Mouse (Mus musculus) hindbrain, embryonic 12.5 days (tissue): ENCODE data around the gene Rrp12. TPM values are rescaled to one million over a fixed set of nuclear protein-coding genes. Genes with fewer than 3 reads are reported as not detected.

ENCODE experiments used
- ATAC-seq: fragments of 200-750 bp; cut with Nextera tagmentation; 2 replicates; pipeline ENCODE4 v1.8.0; 2017; ENCODE audit warnings: moderate TSS enrichment; ENCODE audit not compliant: low FRiP score
- H3K27ac ChIP-seq: fragments of 300-500 bp; sonication (generic); 2 replicates; pipeline ENCODE4 v1.5.1; 2016; ENCODE audit warnings: mild to moderate bottlenecking
- H3K27me3 ChIP-seq: fragments of 300-500 bp; sonication (generic); 2 replicates; pipeline ENCODE4 v1.6.1; 2016; ENCODE audit warnings: mild to moderate bottlenecking
- H3K36me3 ChIP-seq: fragments of 300-500 bp; sonication (generic); 2 replicates; pipeline ENCODE4 v1.6.1; 2016; ENCODE audit warnings: mild to moderate bottlenecking
- H3K4me1 ChIP-seq: fragments of 300-500 bp; sonication (generic); 2 replicates; pipeline ENCODE4 v1.6.1; 2016
- H3K4me2 ChIP-seq: fragments of 300-500 bp; sonication (generic); replicated peaks from 2 replicates; pipeline ENCODE4 v1.6.1; 2016; ENCODE audit warnings: mild to moderate bottlenecking
- H3K4me3 ChIP-seq: fragments of 300-500 bp; sonication (generic); 2 replicates; pipeline ENCODE4 v1.5.1; 2016; ENCODE audit warnings: mild to moderate bottlenecking
- H3K9ac ChIP-seq: fragments of 300-500 bp; sonication (generic); 2 replicates; pipeline ENCODE4 v1.6.1; 2016; ENCODE audit warnings: mild to moderate bottlenecking, moderate library complexity
- H3K9me3 ChIP-seq: fragments of 300-500 bp; sonication (generic); replicated peaks from 2 replicates; pipeline ENCODE4 v1.6.1; 2016; ENCODE audit warnings: mild to moderate bottlenecking
- WGBS: fragments of 180-500 bp; shearing (Covaris S2); methylation state at CpG from one replicate; pipeline ENCODE4 v1.1.7; 2016; 5-methylcytosine and 5-hydroxymethylcytosine counted together
- polyA plus RNA-seq: library from polyadenylated mRNA; unstranded; fragments of >200 nt; fragmentation: Nextera tagmentation; extraction: Ambion mirVana; gene quantifications from 2 replicates; pipeline ENCODE4 v1.2.1, GENCODE M21; 2016

The Rrp12 gene
- polyA plus RNA-seq, 1 experiment from 2014 or later: 20.9 TPM

- H3K9ac ChIP-seq: no peak overlapping the region
- H3K4me3 ChIP-seq: no peak overlapping the region
- peaks cover 6% of the 10 kb centered on the region for H3K4me1 ChIP-seq
- H3K27me3 ChIP-seq: peaks cover 2% of the 10 kb centered on the region; the same call in 1 of the 2 replicates
- H3K27ac ChIP-seq: no peak overlapping the region
- no peak overlapping the region for H3K4me2 ChIP-seq
- no peak for ATAC-seq
- H3K9me3 ChIP-seq: no peaks in the 10 kb centered on the region
- 80% methylated on average over 7 of the region's 7 CpGs for WGBS
- no peaks in the 10 kb centered on the region for H3K36me3 ChIP-seq
Measured at GRCm38 (mm10) chr19:41841105-41841750, 54.7 kb downstream of the Rrp12 start.

- Histone ChIP-seq H3K4me2 (no peak overlapping the region), H3K9me3 (no peaks in the 10 kb centered on the region), H3K9ac (no peak overlapping the region), H3K4me3 (no peak overlapping the region), H3K27ac (no peak overlapping the region), H3K27me3 (peaks cover 2% of the 10 kb centered on the region; the same call in 1 of the 2 replicates), H3K36me3 (no peaks in the 10 kb centered on the region), H3K4me1 (peaks cover 9% of the 10 kb centered on the region)
- no peak for ATAC-seq
- WGBS: 96% methylated on average over 3 of the region's 3 CpGs
Measured at GRCm38 (mm10) chr19:41839685-41840084, 56.3 kb downstream of the Rrp12 start.

GRCm38 (mm10) chr19:41838808-41839207 is 57.2 kb downstream of the Rrp12 start:
- no peak overlapping the region for H3K27ac ChIP-seq
- peaks cover 9% of the 10 kb centered on the region for H3K4me1 ChIP-seq
- no peak overlapping the region for H3K9ac ChIP-seq
- ATAC-seq: no peak
- H3K27me3 ChIP-seq: peaks cover 2% of the 10 kb centered on the region; the same call in 1 of the 2 replicates
- no peak overlapping the region for H3K4me2 ChIP-seq
- H3K4me3 ChIP-seq: no peak overlapping the region
- H3K9me3 ChIP-seq: no peaks in the 10 kb centered on the region
- no peaks in the 10 kb centered on the region for H3K36me3 ChIP-seq
- 80% methylated on average over 6 of the region's 6 CpGs for WGBS

- H3K4me2 ChIP-seq: no peak overlapping the region
- no peak overlapping the region for H3K9ac ChIP-seq
- H3K4me3 ChIP-seq: no peak overlapping the region
- no peak overlapping the region for H3K27ac ChIP-seq
- no peaks in the 10 kb centered on the region for H3K36me3 ChIP-seq
- no peak for ATAC-seq
- H3K27me3 ChIP-seq: peaks cover 9% of the 10 kb centered on the region
- peaks cover 11% of the 10 kb centered on the region for H3K4me1 ChIP-seq
- H3K9me3 ChIP-seq: no peaks in the 10 kb centered on the region
- WGBS: 78% methylated on average over 4 of the region's 4 CpGs
Measured at GRCm38 (mm10) chr19:41837917-41838261, 58.1 kb downstream of the Rrp12 start.

GRCm38 (mm10) chr19:41837194-41837916 is 58.6 kb downstream of the Rrp12 start:
- H3K9me3 ChIP-seq: no peaks in the 10 kb centered on the region
- H3K27me3 ChIP-seq: peaks cover 14% of the 10 kb centered on the region
- H3K4me1 ChIP-seq: peaks cover 16% of the 10 kb centered on the region
- WGBS: 78% methylated on average over 9 of the region's 9 CpGs
- ATAC-seq: no peak
- no peak overlapping the region for H3K9ac ChIP-seq
- no peaks in the 10 kb centered on the region for H3K36me3 ChIP-seq
- H3K27ac ChIP-seq: no peak overlapping the region
- no peak overlapping the region for H3K4me2 ChIP-seq
- no peak overlapping the region for H3K4me3 ChIP-seq

GRCm38 (mm10) chr19:41836719-41837118 is 59.3 kb downstream of the Rrp12 start:
- no peak overlapping the region for H3K4me3 ChIP-seq
- no peaks in the 10 kb centered on the region for H3K36me3 ChIP-seq
- 58% methylated on average over 3 of the region's 3 CpGs for WGBS
- peaks cover 20% of the 10 kb centered on the region for H3K27me3 ChIP-seq
- H3K4me1 ChIP-seq: peaks cover 23% of the 10 kb centered on the region
- no peak overlapping the region for H3K27ac ChIP-seq
- H3K9ac ChIP-seq: no peak overlapping the region
- no peak overlapping the region for H3K4me2 ChIP-seq
- H3K9me3 ChIP-seq: no peaks in the 10 kb centered on the region
- ATAC-seq: no peak

- Histone ChIP-seq H3K4me2 (peak overlapping the region; percentile 34), H3K4me1 (peaks cover 28% of the 10 kb centered on the region), H3K27me3 (peaks cover 23% of the 10 kb centered on the region), H3K27ac (0 out of 2 replicates have a peak overlapping the region, but pooled peaks have one; percentile 44), H3K9ac (0 out of 2 replicates have a peak overlapping the region, but pooled peaks have one; percentile 15), H3K36me3 (no peaks in the 10 kb centered on the region), H3K4me3 (no peak overlapping the region), H3K9me3 (no peaks in the 10 kb centered on the region)
- peak; percentile 38; the same call in 1 of the 2 replicates for ATAC-seq
- 5% methylated on average over 6 of the region's 6 CpGs for WGBS
Measured at GRCm38 (mm10) chr19:41835816-41836215, 60.2 kb downstream of the Rrp12 start.

- no peak overlapping the region for H3K27ac ChIP-seq
- ATAC-seq: no peak
- no peaks in the 10 kb centered on the region for H3K9me3 ChIP-seq
- H3K4me3 ChIP-seq: no peak overlapping the region
- 59% methylated on average over 6 of the region's 6 CpGs for WGBS
- H3K27me3 ChIP-seq: peaks cover 23% of the 10 kb centered on the region
- H3K4me1 ChIP-seq: peaks cover 28% of the 10 kb centered on the region
- H3K9ac ChIP-seq: no peak overlapping the region
- H3K36me3 ChIP-seq: no peaks in the 10 kb centered on the region
- no peak overlapping the region for H3K4me2 ChIP-seq
Measured at GRCm38 (mm10) chr19:41835407-41835806, 60.6 kb downstream of the Rrp12 start.

GRCm38 (mm10) chr19:41832501-41833201 is 63.3 kb downstream of the Rrp12 start:
- ATAC-seq: no peak
- Histone ChIP-seq H3K27me3 (peaks cover 23% of the 10 kb centered on the region), H3K4me1 (peaks cover 30% of the 10 kb centered on the region), H3K27ac (0 out of 2 replicates have a peak overlapping the region, but pooled peaks have one; percentile 23), H3K36me3 (no peaks in the 10 kb centered on the region), H3K9ac (peak overlapping the region; percentile 53; the same call in 1 of the 2 replicates), H3K4me3 (peak overlapping the region; percentile 88; the same call in 1 of the 2 replicates), H3K9me3 (no peaks in the 10 kb centered on the region), H3K4me2 (peak overlapping the region; percentile 98)
- WGBS: 71% methylated on average over 13 of the region's 13 CpGs

GRCm38 (mm10) chr19:41831718-41832391 is 64.1 kb downstream of the Rrp12 start:
- Histone ChIP-seq H3K9ac (peak overlapping the region; percentile 53), H3K4me1 (peaks cover 30% of the 10 kb centered on the region), H3K36me3 (no peaks in the 10 kb centered on the region), H3K9me3 (no peaks in the 10 kb centered on the region), H3K27ac (0 out of 2 replicates have a peak overlapping the region, but pooled peaks have one; percentile 23), H3K27me3 (peaks cover 23% of the 10 kb centered on the region), H3K4me3 (peak overlapping the region; percentile 88), H3K4me2 (peak overlapping the region; percentile 98)
- no peak for ATAC-seq
- WGBS: 3% methylated on average over 14 of the region's 14 CpGs

GRCm38 (mm10) chr19:41831101-41831570 is 64.8 kb downstream of the Rrp12 start:
- Histone ChIP-seq H3K4me3 (peak overlapping the region; percentile 88), H3K27ac (peak overlapping the region; percentile 87; the same call in 1 of the 2 replicates), H3K4me2 (peak overlapping the region; percentile 98), H3K36me3 (no peaks in the 10 kb centered on the region), H3K4me1 (peaks cover 30% of the 10 kb centered on the region), H3K9me3 (no peaks in the 10 kb centered on the region), H3K9ac (peak overlapping the region; percentile 89), H3K27me3 (peaks cover 21% of the 10 kb centered on the region)
- under 1% methylated on average over 19 of the region's 19 CpGs for WGBS
- ATAC-seq: no peak
